Mouse (Mus musculus): ENCODE measurements around the gene Trim2.

DNA sequence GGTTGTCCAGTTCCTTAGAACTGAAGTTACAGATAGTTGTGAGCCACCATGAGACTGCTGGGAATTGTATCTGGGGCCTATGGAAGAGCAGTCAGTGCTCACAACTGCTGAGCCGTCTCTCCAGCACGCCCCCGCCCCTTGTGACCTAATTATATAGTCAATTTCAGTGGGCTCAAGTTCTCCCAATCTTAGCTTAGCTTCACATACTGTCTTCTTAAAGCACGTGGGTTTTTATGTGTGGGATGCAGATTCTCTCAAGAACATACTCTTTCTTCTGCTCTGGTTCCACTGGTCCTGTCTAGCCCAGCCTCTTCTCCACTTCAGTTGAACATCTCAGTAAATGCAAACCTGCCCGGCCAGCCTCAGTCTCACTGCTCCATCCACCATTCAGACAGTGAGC, 102.0 kb downstream of the Trim2 start:
- no peak for TF ChIP-seq CTCF (IDR thresholded peaks at IDR 0.05; ENCODE audit: borderline replicate concordance, extremely low read depth, insufficient read depth, insufficient read length)
- no peak for TF ChIP-seq POLR2A (IDR thresholded peaks at IDR 0.05; ENCODE audit: borderline replicate concordance, extremely low read depth, insufficient read depth, insufficient read length, poor library complexity, severe bottlenecking)
